In genomic region chr12:85455065-85456058, GRCm38 (mm10) we compare ENCODE assay signal across 7 mouse cellular contexts. TPM values are rescaled to one million over a fixed set of nuclear protein-coding genes. Genes with fewer than 3 reads are reported as not detected.
DNase-seq lines count a peak whose midpoint lies in the region; ATAC-seq and TF ChIP-seq lines count a peak whose summit lies in the region.

No protein-coding gene starts in this region.

- no peaks in the 10 kb centered on the region for H3K9me3 ChIP-seq in embryonic facial prominence, embryonic 11.5 days (replicated peaks; ENCODE audit: control insufficient read depth, low read length)
- no peaks in the 10 kb centered on the region for H3K9me3 ChIP-seq in limb, embryonic 12.5 days
- no peaks in the 10 kb centered on the region for H3K9me3 ChIP-seq in midbrain, embryonic 15.5 days

- peak; percentile 98 for DNase-seq in adrenal gland, postnatal 14 days
- DNase-seq in embryonic facial prominence, embryonic 11.5 days (ENCODE audit: low spot score), result peak; percentile 99
- peak; percentile 98 to 99 for DNase-seq in heart, adult 18-20 months
- DNase-seq in kidney, adult 2 months, result peak; percentile 99
- DNase-seq in spleen, adult 2 months (ENCODE audit: low read depth in 1 of 2, low spot score in 2 of 2), result peak; percentile 97 to 100

- H3K4me3 ChIP-seq in embryonic facial prominence, embryonic 11.5 days (ENCODE audit: low read depth, low read length), result peak overlapping the region; percentile 41
- peak overlapping the region; percentile 70 for H3K4me3 ChIP-seq in kidney, adult 2 months (ENCODE audit: insufficient read depth, low read depth, low read length)
- peak overlapping the region; percentile 48 for H3K4me3 ChIP-seq in limb, embryonic 12.5 days (replicated peaks)
- peak overlapping the region; percentile 56 for H3K4me3 ChIP-seq in midbrain, embryonic 15.5 days
- H3K4me3 ChIP-seq in spleen, adult 2 months (ENCODE audit: extremely low read depth, insufficient read depth, insufficient read length), result peak overlapping the region; percentile 61

- TF ChIP-seq CTCF in kidney, adult 2 months (conservative IDR thresholded peaks at IDR 0.05; ENCODE audit: insufficient read depth, insufficient read length, low read depth, low read length), result 0 out of 2 replicates have a peak, but pooled peaks have one; percentile 17
- no peak for TF ChIP-seq CTCF in spleen, adult 2 months (IDR thresholded peaks at IDR 0.05; ENCODE audit: extremely low read depth, insufficient read depth, insufficient read length, insufficient replicate concordance)

- H3K4me1 ChIP-seq in embryonic facial prominence, embryonic 11.5 days (ENCODE audit: control insufficient read depth, insufficient read depth, low read length), result no peaks in the 10 kb centered on the region
- peaks cover 12% of the 10 kb centered on the region; the same call in 1 of the 2 replicates for H3K4me1 ChIP-seq in kidney, adult 2 months (ENCODE audit: control insufficient read depth, insufficient read depth, low read length)
- H3K4me1 ChIP-seq in limb, embryonic 12.5 days (replicated peaks), result peaks cover 43% of the 10 kb centered on the region
- H3K4me1 ChIP-seq in midbrain, embryonic 15.5 days, result peaks cover 20% of the 10 kb centered on the region
- H3K4me1 ChIP-seq in spleen, adult 2 months (ENCODE audit: control insufficient read depth, insufficient read depth, insufficient read length), result peaks cover 14% of the 10 kb centered on the region; the same call in 1 of the 2 replicates

- H3K4me2 ChIP-seq in embryonic facial prominence, embryonic 11.5 days (ENCODE audit: low read depth, low read length), result peak overlapping the region; percentile 74
- peak overlapping the region; percentile 76 for H3K4me2 ChIP-seq in limb, embryonic 12.5 days
- peak overlapping the region; percentile 64 for H3K4me2 ChIP-seq in midbrain, embryonic 15.5 days

- H3K27me3 ChIP-seq in embryonic facial prominence, embryonic 11.5 days (ENCODE audit: control insufficient read depth, insufficient read depth, low read length), result no peaks in the 10 kb centered on the region
- H3K27me3 ChIP-seq in kidney, adult 2 months (replicated peaks; ENCODE audit: control insufficient read depth, insufficient read depth, low read length), result no peaks in the 10 kb centered on the region
- no peaks in the 10 kb centered on the region for H3K27me3 ChIP-seq in limb, embryonic 12.5 days
- no peaks in the 10 kb centered on the region for H3K27me3 ChIP-seq in midbrain, embryonic 15.5 days (replicated peaks)
- no peaks in the 10 kb centered on the region for H3K27me3 ChIP-seq in spleen, adult 2 months (ENCODE audit: control insufficient read depth, insufficient read depth, low read length)

- peak; percentile 99 for ATAC-seq in embryonic facial prominence, embryonic 11.5 days (replicated peaks; ENCODE audit: insufficient number of reproducible peaks, low FRiP score, low TSS enrichment, low read depth)
- ATAC-seq in limb, embryonic 12.5 days (ENCODE audit: insufficient number of reproducible peaks, insufficient read depth, low FRiP score, low TSS enrichment, low read depth), result peak; percentile 98
- peak; percentile 99 for ATAC-seq in midbrain, embryonic 15.5 days (replicated peaks)

- H3K27ac ChIP-seq in embryonic facial prominence, embryonic 11.5 days (replicated peaks; ENCODE audit: low read depth, low read length), result peak overlapping the region; percentile 67; the same call in 1 of the 2 replicates
- H3K27ac ChIP-seq in kidney, adult 2 months (ENCODE audit: insufficient read depth, low read depth, low read length), result peak overlapping the region; percentile 93
- H3K27ac ChIP-seq in limb, embryonic 12.5 days, result peak overlapping the region; percentile 90
- H3K27ac ChIP-seq in midbrain, embryonic 15.5 days, result peak overlapping the region; percentile 88
- peak overlapping the region; percentile 91 for H3K27ac ChIP-seq in spleen, adult 2 months (ENCODE audit: insufficient read depth, low read length)

- under 1% methylated on average over 44 of the region's 44 CpGs for WGBS in embryonic facial prominence, embryonic 11.5 days
- under 1% methylated on average over 44 of the region's 44 CpGs for WGBS in kidney, adult 2 months
- WGBS in limb, embryonic 12.5 days, result 1% methylated on average over 44 of the region's 44 CpGs
- WGBS in midbrain, embryonic 15.5 days, result under 1% methylated on average over 44 of the region's 44 CpGs
- WGBS in spleen, adult 2 months, result 4% methylated on average over 44 of the region's 44 CpGs

- H3K9ac ChIP-seq in embryonic facial prominence, embryonic 11.5 days (replicated peaks; ENCODE audit: low read length), result peak overlapping the region; percentile 59
- peak overlapping the region; percentile 57 for H3K9ac ChIP-seq in limb, embryonic 12.5 days (replicated peaks)
- H3K9ac ChIP-seq in midbrain, embryonic 15.5 days, result peak overlapping the region; percentile 47

- no peak for TF ChIP-seq POLR2A in kidney, adult 2 months (IDR thresholded peaks at IDR 0.05; ENCODE audit: low read depth, low read length)
- no peak for TF ChIP-seq POLR2A in spleen, adult 2 months (IDR thresholded peaks at IDR 0.05; ENCODE audit: low read depth, low read length)

- H3K36me3 ChIP-seq in embryonic facial prominence, embryonic 11.5 days (replicated peaks; ENCODE audit: control insufficient read depth, insufficient read depth, low read depth, low read length), result no peaks in the 10 kb centered on the region
- no peaks in the 10 kb centered on the region for H3K36me3 ChIP-seq in kidney, adult 2 months (ENCODE audit: control insufficient read depth, insufficient read depth, low read length)
- H3K36me3 ChIP-seq in limb, embryonic 12.5 days, result no peaks in the 10 kb centered on the region
- no peaks in the 10 kb centered on the region for H3K36me3 ChIP-seq in midbrain, embryonic 15.5 days (replicated peaks)
- H3K36me3 ChIP-seq in spleen, adult 2 months (ENCODE audit: control insufficient read depth, insufficient read depth, low read length), result no peaks in the 10 kb centered on the region

RNA-seq across cellular contexts. Expression of gene Fos, which starts 18.3 kb away (rescaled TPM):
- 11.8 and 39.6 TPM in 2 replicates for total RNA-seq in adrenal gland, postnatal 14 days (2021)
- polyA plus RNA-seq in embryonic facial prominence, embryonic 11.5 days (2014; fragmentation: Nextera tagmentation; extraction: Ambion mirVana), result 1.1 and 1.6 TPM in 2 replicates
- total RNA-seq in heart, adult 18-20 months (2021), result 1 to 10 TPM; 2.1 to 5.4 TPM
- 1.2 and 1.3 TPM in 2 replicates for polyA plus RNA-seq in kidney, adult 2 months (2012; rRNA removed)
- 2.0 and 2.7 TPM in 2 replicates for polyA plus RNA-seq in limb, embryonic 12.5 days (2016; fragmentation: Nextera tagmentation; extraction: Ambion mirVana)
- polyA plus RNA-seq in midbrain, embryonic 15.5 days (2015; fragmentation: Nextera tagmentation; extraction: Ambion mirVana), result 1.4 and 1.6 TPM in 2 replicates
- 9.4 and 9.7 TPM in 2 replicates for polyA plus RNA-seq in spleen, adult 2 months (2012; rRNA removed)

Comparison
In these comparisons a context has a peak if more than half of its experiments do, and no peak if none do; other contexts are left out.
1. Peak in every context shown above with its lines: DNase-seq, ATAC-seq, H3K4me3 ChIP-seq and H3K27ac ChIP-seq.